Mouse (Mus musculus) urinary bladder, postnatal 36 days (tissue): ENCODE results near the gene Sfrp4.

ENCODE experiments used
- DNase-seq, 2 experiments: peaks; one replicate each; pipeline ENCODE4 v3.0.0; 2022; ENCODE audit warnings: low spot score in 2 of 2, mixed read lengths in 1 of 2

Gene Sfrp4

GRCm38 (mm10) chr13:19636131-19636530 is 13.2 kb downstream of the Sfrp4 start:
- DNase-seq, result no peak

- DNase-seq, result no peak
These were observed 17.4 kb downstream of the Sfrp4 start for GRCm38 (mm10) chr13:19640203-19640851.

- no peak for DNase-seq
These were observed 20.6 kb downstream of the Sfrp4 start for GRCm38 (mm10) chr13:19643519-19643918.

GRCm38 (mm10) chr13:19644225-19644624 is 21.3 kb downstream of the Sfrp4 start:
- no peak for DNase-seq

GRCm38 (mm10) chr13:19649824-19650223 is 26.9 kb downstream of the Sfrp4 start:
- DNase-seq, result no peak

GRCm38 (mm10) chr13:19652405-19652804 is 29.5 kb downstream of the Sfrp4 start:
- no peak for DNase-seq

- no peak for DNase-seq
These were observed 45.6 kb downstream of the Sfrp4 start for GRCm38 (mm10) chr13:19668355-19669140.

GRCm38 (mm10) chr13:19674025-19674424 is 51.1 kb downstream of the Sfrp4 start:
- no peak for DNase-seq

- no peak for DNase-seq
These were observed 51.7 kb downstream of the Sfrp4 start for GRCm38 (mm10) chr13:19674601-19675000.
